Mouse (Mus musculus) cortical plate, adult 2 months (tissue): ENCODE data around the gene Gm9747.

ENCODE experiments used
- CTCF ChIP-seq: fragments of 200-500 bp; IDR thresholded peaks from 2 replicates; pipeline ENCODE4 v1.5.1; 2011; ENCODE audit warnings: mild to moderate bottlenecking, control low read depth, low read length; ENCODE audit not compliant: insufficient read depth; ENCODE audit errors: extremely low read depth
- POLR2A ChIP-seq: fragments of 200-500 bp; IDR thresholded peaks from 2 replicates; pipeline ENCODE4 v1.6.1; 2011; ENCODE audit warnings: mild to moderate bottlenecking, low read length, control low read depth; ENCODE audit not compliant: insufficient read depth; ENCODE audit errors: extremely low read depth

GRCm38 (mm10) chr1:82223042-82223795, 9.7 kb upstream of the Gm9747 start:
- TF ChIP-seq CTCF = no peak
- no peak for TF ChIP-seq POLR2A
